Mouse (Mus musculus) layer of hippocampus, postnatal 25 days (tissue): ENCODE data around the gene Mrps18a. TPM values are rescaled to one million over a fixed set of nuclear protein-coding genes. Genes with fewer than 3 reads are reported as not detected.
A peak's percentile ranks its signal among the peaks of the same experiment; 100 is the strongest.

Experiments
- DNase-seq, 2 experiments: peaks; one replicate each; pipeline ENCODE4 v3.0.0; 2022; ENCODE audit warnings: mixed read lengths in 2 of 2, low spot score in 1 of 2; ENCODE audit errors: extremely low spot score in 1 of 2
- total RNA-seq, 2 experiments: library from RNA; stranded (reverse); gene quantifications; 2 replicates each; pipeline ENCODE4 v1.2.3; 2021

The Mrps18a gene
- total RNA-seq, result 10 to 100 TPM; 80.9 to 81.4 TPM

DNA sequence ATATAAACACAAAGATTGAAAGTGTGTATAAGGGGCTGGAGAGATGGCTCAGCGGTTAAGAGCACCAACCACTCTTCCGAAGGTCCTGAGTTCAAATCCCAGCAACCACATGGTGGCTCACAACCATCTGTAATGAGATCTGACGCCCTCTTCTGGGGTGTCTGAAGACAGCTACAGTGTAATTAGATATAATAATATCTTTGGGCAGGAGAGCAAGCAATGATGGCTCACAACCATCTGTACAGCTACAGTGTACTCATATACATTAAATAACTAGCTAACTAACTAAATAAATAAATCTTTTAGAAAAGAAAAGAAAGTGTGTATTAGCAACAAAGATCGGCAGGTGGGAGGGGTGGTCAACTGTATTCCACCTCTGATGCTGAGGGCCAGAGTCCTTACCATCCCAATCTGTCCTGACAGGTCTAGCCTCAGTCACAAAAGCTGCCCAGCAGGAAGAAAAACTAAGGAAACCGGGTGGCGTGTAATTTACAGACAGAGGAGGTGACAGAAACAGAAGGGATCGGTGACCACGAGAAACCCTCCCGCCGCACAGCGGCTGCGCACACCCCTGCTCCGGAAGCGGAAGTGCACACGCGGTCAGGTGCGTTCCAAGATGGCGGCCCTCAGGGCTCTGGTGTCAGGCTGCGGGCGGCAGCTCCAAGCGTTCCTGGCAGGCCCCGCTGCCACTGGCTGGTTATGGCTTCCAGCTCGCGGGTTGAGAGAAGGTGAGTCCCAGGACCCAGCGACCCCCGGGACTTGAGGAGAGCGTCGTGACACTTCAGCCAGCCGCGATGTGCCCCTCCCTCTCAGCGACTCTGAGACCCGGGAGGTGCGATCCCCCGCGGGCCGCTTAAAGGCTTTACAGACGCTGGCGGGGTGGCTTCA is at the start of gene Mrps18a:
Mrps18a (plus strand) TSS at position 585 of the 888 bp plus-strand sequence.
- DNase-seq, result peak; percentile 75 to 81

DNA sequence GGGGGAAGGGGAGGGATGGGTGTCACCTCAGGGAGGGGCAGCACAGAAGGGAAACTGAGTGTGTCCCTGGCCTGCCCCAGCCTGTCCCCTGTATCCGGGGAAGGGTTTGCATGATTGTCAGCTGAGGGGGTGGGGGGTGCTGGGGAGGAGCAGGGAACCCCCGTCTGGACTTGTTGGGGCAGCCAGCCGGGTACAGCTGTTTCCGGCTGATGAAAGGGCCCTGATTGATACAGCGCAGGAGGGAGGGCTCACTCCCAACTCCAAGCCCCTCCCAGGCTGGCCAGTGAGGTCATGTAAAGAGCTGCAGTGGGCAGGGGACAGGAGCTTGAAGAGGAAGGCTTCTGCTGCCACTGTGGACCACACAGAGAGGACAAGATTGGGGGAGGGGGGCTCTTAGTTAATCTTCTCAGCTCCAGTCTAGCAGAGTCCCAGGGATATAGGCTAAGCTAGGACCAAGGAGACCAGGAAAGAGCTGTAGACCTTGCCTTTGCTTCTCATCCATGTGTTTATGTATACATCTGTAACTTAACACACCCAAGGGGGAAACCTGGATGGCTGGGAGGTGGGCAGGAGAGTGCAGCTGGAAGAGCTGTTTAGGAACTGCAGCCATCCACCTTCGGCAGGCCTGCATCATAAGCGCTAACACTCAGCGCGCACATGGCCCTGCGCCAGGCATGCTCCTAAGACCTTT is 47.4 kb upstream of the Mrps18a start:
- DNase-seq, result no peak

DNA sequence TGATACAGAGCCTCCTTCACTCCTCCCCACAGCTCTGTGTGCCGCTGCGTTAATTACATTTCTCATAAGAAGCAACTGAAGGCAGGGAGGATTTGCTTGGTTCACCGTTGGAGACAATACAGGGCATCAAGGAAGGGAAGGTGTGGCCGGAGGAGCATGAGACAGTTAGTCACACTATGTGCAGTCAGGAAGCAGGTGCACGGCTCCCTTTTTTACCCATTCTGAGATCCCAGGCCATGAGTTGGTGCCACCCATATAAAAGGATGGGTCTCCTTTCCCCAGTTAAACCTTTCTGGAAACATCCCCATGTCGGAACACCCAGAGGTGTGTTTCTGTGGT is 46.8 kb upstream of the Mrps18a start:
- no peak for DNase-seq

DNA sequence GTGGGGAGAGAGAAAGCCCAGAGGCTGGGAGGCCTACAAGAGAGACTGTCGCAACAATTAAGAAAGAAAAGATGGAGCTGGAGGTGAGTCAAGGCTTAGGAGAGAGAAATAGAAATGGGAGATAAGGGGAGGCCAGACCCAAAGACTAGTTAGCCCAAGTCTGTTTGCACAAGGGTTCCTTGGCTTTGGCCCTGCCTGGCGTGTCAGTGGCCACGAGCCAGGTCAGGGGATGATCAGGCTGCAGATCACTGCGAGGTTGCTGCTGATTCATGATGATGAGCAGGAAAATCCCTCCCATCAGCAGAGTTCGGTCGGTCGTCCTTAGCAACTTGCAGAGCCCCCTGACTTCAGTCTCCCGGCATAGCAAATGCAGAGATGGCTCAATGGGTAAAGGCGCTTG is 40.7 kb upstream of the Mrps18a start:
- DNase-seq, result no peak

DNA sequence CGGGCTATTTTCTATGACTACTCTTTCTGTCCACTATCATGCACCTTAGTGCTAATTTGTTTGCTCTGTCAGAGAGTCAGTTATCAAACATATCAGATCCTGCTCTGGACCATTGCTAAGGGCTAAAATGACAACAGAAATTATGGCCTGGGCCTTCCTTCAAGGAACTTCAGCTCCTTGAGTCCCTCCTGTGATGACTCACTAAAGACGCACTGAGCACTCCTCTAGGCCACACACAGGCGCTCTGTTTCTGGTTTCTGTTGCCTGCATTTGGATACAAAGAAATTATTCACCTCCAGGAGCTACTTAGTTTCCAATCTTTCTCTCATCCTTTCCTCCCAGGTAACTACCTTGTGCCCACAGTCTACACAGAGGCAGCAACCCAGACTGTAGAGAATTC is 39.3 kb upstream of the Mrps18a start:
- no peak for DNase-seq

DNA sequence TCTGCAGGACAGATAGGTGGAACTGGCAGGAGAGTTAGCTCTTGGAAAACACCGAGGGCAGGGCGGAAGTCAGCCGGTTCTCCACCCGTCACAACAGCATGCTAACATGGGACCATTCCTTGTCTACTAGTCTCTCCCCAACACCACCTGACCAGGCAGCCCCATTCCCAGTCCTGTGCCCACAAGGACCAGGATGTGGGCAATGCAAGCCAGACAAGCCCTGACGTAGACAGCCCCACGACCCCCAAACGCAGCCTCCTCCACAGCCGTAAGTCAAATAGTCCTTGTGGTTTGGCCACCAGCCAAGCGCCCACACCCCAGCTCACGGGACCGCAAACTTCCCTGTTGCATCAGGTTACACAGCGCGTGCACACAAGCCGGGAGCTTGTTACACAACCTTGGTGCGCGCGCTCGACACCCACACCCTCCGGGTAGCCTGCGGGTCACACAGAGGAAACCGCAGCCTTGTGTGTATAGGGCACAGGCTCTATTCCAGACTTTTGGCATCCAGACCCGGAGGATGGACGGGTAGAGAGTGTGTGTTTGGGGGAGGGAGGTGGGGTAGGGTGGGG is 37.0 kb upstream of the Mrps18a start:
- DNase-seq, result peak; percentile 16

DNA sequence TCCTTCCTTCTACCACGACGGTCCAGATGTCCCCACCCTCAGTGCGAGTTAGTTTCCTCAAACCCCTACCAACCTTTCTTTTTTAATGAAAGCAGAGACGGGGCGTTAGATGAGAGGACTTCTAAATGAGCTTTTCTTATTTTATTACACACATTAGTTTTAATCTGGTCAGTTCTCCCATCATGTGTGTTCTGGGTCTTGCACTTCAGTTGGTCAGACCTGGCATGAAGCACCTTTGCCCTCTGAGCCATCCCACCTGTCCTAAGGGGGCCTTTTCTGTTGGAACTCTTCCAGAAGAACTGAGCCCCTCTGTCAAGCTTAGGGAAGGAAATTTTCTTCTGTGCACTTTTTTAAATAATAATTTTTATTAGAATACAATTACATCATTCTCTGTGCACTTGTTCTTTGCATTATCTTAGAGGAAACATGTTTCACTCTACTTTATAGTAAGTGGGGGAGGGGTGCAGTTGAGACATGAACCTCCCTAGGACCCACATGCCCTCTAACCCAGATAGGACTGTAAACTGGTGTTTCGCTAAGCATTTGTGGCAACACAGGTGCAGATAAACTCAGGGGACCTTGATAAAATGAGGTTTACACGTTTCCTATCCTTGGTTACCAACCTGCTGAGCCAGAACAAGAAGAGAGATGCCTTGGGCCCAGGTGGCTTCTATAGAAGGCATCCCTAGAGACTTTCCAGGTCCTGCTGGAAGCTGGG is 36.2 kb upstream of the Mrps18a start:
- no peak for DNase-seq

DNA sequence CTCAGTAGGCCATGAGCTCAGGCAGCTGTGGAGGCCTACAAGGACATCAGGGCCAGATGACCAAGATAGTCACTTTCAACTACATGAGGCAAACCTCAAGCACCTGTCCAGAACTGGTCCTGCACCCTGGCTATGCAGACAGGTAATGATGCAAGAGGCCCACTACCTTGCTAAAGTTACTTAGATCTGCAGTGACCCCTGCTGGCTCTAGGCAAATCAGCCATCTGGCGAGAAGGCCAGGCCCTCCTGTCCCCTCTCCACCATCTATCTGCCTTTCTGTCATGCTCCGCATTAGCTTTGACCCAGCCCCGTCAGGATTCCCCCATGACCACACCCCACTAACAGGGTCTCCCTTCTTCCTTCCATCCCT is 35.7 kb upstream of the Mrps18a start:
- DNase-seq, result no peak

DNA sequence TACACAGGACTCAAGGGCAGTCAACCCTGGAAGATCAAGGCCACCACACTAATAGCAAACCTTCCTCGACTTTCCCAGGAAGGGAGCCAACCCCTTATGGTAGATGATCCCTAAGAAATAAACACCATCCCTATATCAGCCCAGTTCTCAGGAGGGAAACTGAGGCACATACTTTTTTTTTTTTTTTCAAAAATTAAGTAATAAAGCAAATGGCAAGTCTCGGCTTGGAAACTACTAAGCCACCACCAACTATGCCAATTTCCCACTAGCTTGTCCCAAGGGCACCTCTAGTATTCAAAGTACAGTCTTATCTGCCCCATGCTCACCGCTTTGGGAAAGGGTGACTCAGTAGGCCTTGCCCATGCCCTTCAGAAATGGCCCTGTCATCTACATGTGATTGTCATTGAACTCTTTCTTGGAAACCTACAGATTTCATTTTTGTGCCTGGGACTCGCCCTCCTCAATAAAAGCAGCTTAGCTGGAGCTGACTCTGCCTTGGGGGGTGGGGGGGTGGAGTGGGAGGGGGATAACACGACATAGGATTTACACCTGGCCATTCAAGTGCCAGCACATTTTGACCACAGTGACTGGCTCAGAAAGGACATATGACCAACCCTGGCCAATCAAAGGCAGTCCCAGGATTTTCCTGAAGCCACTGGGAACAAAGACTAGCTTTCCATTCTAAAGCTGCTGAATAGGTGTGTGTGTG is 35.1 kb upstream of the Mrps18a start:
- no peak for DNase-seq

DNA sequence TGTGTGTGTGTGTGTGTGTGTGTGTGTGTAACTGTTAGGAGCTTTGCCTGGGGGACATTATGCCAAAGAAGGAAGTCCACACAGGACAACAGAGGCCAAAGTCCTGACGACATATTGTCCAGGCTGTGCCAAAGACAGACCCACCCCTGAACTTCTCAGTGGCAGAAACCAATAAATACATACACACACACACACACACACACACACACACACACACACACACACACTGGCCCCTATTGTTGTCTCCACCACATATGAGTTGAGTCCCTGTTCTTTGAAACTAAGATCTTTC is 34.6 kb upstream of the Mrps18a start:
- DNase-seq, result no peak

DNA sequence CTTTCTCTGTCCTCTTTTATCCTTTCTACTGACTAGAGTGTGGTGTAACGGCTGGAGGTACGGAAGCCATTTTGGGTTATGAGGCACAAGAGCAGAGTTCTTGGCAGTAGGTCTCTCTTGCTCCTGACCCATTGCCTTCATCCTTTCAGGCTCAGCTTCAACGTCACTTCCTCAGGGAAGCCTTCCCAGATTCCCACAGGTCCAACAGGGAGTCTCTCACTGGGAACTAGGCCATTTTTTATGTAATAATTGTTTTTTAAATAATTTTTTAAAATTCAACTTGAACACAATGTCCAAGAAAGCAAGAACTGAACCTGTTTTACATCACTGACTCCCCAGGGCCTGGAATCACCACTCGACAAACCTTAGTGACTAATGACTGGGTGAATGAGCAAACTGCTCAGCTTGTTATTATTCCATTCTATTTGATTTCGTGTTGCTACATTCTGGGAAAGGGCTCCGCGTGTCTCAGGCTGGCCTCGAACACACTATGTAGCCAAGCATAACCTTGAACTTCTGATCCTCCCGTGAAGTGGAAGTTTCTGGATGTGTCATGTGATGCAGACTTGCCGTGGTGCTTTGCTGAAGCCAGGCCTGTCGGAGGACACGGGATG is 32.8 kb upstream of the Mrps18a start:
- DNase-seq, result no peak

DNA sequence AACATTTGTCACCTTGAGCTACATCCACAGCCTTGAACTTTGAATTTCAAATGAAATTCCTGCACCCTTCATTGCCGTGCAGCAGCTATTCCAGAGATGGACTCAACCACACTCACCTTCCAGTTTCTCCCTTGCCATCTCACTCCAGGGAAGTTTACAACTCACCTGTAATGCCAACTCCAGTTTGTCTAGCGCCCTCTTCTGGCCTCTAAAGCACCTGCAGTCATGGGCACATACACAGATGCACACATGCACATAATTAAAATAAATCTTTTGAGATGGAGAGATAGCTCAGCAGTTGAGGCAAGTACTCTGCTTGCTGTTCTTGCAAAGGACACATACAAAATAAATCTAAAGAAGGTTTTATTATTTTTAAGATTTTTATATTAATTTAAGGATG is 31.7 kb upstream of the Mrps18a start:
- no peak for DNase-seq

DNA sequence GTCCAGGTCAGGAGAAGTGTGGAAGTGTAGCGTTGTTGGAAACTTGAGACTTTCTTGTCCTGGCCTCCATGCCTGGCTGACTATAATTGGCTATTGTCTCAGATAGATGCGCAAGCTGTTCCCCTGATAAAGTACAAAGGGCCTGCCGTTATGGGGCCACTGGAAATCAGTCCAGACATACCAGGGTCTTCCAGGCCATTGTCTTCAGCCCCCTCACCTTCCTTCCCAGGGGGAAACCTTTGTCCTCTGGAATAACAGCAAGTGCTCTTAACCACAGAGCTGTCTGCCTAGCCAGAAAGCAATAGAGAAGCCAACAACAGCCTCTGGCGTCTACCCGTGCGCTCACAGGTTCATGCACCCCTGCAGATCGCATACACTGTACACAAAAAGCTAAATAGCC is 30.4 kb upstream of the Mrps18a start:
- DNase-seq, result no peak

DNA sequence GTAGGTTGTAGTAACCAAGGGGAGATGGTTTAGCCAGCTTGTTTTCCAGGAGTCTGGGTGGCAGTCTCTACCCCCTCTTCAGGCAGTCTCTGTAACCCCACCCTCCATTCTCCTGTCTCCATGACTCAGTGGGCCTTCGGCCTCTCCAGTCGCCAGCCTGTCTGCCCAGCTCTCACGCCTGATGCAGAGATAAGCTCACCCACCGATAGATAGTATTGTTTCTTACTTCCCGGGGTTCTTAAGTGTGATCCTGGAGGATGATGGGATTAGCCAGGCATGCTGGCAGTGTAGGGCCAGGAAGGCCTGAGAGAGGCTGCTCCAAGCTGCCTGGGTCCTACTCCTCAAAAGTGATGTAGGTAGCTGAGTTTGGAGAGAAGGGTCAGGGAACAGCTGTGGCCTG is 29.7 kb upstream of the Mrps18a start:
- no peak for DNase-seq

DNA sequence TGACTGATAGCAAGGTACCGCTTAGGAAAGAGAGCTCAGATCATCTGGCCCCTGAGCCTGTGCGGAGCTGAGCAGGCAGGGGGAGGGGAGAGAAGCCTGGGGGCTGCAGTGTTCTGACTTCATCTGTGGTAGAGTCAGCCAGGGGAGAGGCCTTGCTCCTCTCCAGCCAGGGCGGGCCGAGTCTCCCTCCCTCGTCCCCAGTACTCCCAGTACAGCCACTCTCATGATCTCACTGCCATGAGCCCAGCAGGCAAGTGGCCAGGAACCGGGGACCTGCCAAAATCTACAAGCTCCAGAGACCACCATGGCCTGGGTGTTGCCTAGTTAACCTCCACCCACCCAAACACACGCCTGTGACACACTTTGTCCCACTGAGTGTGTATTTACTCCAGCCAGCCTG is 29.1 kb upstream of the Mrps18a start:
- DNase-seq, result no peak

DNA sequence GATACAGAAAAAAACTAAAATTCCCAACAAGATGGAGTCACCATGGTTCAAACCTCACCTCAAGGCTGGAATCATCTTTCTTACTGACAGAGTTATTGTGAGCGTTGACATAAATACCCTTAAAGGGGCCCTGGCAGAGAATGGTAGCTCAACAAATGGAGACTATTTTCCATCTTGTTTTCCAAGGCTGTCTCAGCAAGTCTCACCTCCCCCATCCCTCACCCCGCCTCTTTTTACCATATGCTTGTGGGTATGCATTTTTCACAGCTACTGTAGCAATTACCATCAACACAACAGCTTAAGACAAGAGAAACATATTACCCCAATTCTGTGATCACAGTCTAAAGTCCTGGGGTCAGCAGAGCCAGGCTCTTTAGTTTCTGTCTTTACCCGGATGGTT is 27.4 kb upstream of the Mrps18a start:
- DNase-seq, result no peak

DNA sequence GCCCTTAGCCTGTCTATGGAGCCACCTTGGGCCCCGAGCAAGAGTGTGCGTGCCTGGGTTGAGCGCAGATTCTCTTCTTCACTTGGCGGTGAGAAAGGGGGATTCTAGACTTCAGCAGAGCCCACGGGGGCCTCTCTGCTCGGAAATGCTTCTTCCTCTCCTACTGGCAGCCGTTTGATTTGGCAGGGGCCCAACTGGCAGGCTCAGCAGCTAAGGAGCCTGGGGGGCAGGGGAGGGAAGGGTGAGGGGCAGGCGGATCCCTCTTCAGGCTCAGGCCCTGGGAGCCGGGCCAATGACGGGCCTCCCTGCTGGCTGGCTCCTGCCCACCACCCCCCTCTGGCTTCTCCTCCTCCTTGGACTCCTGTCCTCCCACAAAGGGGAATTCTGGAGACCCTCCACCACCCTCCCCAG is 26.7 kb upstream of the Mrps18a start:
- DNase-seq, result peak; percentile 55 to 66

DNA sequence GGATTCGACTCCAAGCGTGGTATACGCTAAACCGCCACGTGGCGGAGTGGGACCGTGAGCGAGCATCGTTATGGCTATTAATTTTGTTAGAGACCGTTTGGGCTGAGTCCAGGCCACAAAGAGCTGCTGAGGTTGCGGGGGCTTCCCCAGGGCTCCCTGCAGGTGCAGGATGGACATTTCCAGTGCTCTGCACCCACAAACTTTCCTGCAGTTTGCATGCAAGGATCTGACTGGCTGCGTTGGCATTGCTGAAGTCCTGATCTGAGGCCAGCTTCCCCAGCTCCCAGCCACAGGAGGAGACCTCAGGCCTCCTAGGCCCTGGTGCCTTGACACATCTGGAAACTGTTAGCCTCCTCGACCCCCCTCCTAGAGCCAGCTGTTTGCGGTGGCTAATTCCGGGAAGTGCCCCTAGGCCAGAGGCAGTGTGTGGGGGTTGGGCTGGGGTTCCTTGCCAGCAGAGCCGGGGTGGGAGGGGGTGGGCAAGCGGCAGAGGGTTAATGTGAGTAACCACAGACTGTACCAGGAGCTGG is 24.4 kb upstream of the Mrps18a start:
- DNase-seq, result no peak

DNA sequence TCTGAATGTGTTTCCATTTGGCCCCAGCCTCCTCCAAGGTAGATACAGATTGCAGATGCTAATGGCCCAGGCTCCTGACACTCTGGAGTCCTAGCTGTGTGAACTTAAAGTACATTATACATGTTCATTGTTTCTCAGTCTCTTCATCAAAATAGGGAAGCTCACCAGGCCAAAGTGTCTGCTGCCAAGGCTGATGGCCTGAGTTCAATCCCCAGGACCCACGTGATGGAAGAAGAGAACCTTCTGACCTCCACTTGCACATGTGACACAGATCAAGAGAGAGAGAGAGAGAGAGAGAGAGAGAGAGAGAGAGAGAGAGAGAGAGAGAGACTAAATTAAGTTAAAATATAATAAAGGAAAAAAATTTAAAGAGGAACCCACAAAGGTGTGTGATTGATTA is 19.4 kb upstream of the Mrps18a start:
- no peak for DNase-seq

DNA sequence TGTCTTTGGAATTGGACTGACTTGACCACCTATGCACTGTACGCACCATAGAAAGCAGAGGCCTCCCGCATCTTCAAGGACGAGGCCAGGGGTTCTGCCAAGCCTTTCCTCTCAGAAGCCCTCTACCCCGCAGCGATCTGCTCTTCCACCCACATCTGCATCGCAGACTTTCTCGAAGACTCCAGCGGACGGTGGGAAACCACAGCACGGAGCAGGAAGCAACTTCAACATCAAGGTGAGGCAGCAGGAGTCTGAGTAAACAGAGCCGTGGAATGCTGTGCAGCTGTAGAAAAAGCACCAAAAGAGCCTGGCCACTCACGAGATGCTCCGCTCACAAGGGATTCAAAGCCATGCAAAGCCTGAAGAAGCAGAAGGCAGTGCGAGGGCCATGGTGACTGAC is 18.9 kb upstream of the Mrps18a start:
- no peak for DNase-seq
